Mouse (Mus musculus): ENCODE measurements around the gene Bdnf.

The Bdnf gene

DNA sequence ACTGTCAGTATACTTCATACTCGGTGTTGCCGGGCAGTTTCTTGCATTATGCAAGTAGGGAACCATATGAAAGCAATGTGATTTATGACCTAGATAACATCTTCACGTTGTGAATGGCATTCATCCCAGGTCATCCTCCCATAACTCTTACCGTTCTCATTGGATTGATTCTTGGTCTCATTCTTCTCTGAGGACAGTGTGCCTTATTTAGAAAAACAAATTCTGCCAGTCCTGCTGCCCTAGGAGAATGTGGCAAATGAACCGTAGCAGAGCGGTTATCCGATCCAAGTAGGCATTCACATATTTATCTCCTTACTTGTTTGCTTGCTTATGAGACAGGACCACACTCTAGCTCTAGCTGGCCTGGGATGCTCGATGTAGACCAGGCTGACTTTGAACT lies 32.0 kb downstream of the Bdnf start:
- DNase-seq (ENCODE audit: low spot score): no peak

DNA sequence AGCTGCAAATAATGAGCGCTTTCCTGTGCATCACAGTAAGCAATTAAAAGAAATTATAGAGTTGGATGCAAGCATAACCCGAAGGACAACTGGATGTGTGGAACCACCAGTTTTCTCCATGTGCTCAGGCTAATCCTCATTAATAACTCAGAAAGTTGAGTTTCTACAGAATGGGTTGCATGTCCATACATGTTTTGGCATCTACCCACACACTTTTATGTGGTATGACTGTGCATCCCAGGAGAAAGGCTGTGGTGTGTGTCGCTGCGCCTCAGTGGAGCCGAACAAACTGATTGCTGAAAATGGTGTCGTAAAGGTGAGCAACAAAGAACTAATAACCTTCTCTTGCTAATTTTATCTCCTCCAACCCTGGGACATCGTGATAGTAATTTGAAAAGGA lies 34.8 kb downstream of the Bdnf start:
- DNase-seq (ENCODE audit: low spot score): no peak

- DNase-seq (ENCODE audit: low spot score): no peak
Observed at GRCm38 (mm10) chr2:109711049-109711448, 36.5 kb downstream of the Bdnf start.

DNA sequence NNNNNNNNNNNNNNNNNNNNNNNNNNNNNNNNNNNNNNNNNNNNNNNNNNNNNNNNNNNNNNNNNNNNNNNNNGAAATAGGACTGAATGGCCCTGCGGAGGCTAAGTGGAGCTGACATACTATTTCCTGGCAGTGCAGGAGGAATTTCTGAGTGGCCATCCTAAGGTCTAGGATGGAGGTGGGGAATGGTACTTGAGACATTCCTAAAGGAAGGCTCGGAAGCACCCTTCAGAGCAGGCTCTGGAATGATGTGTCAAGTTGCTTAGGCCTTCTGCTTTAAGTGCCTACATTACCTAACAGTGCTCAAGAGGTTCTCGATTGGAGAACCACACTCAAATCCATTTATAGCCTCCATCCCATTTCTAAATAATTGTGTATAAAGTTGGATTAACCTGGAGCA lies 50.8 kb downstream of the Bdnf start:
- DNase-seq (ENCODE audit: low spot score): no peak

DNA sequence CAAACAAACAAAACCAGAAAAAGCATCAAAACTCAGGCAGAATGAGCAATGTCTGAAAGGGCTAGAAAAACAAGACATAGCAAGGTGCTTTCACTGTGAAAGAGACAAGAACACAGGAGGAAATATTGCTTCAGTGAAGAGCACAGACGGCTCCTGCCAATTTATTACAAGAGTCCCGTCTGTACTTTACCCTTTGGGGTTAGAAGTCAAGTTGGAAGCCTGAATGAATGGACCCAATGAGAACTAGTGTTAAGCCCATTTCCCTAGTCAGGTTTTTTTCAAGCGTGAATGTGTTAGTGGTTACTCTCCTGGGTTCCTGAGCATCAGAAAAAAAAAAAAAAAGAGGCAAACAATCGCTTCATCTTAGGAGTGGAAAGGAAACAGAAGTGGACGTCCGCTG lies 51.3 kb downstream of the Bdnf start:
- no peak for DNase-seq (ENCODE audit: low spot score)

GRCm38 (mm10) chr2:109729221-109729620 lies 54.7 kb downstream of the Bdnf start:
- no peak for DNase-seq (ENCODE audit: low spot score)

DNA sequence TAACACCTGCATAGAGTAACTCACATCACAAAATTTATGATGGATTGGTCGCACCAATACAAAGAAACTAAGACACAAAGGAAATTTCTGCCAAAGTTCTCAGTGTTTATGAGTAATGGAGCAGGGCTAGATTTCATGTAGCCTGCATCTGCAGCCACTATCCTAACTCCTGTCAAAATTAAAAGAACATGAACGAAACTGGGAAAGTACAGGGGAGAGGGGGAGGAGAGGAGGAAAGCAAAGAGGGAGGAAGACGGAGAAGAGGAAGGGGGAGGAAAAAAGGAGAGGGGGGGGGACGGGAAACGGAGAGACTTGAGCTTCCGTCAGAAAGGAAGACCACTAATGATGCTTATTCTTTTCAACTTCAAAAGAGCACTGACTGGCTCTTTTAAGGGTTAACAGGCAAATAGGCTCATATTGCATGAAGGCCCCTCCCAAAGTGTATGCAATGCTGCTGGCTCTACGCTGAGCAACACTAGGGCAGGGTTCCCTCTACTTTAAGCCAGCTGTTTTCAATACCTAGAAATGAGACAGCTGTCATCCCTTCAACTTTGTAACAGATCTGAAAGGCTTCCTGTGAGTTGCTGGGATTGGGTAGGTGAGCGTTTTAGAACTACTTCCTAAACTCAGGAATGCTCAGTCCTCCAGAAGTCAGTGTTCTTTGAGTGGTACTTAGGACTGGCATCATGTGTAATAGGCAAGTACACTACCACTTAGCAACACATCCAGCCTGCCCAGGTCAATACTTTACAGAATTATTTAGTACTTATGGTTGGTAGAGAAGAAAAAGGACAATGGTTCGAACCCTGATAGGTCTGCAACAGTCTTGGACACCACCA lies 58.9 kb downstream of the Bdnf start:
- no peak for DNase-seq (ENCODE audit: low spot score)

- no peak for DNase-seq (ENCODE audit: low spot score)
Observed at GRCm38 (mm10) chr2:109734228-109734627, 59.7 kb downstream of the Bdnf start.

DNA sequence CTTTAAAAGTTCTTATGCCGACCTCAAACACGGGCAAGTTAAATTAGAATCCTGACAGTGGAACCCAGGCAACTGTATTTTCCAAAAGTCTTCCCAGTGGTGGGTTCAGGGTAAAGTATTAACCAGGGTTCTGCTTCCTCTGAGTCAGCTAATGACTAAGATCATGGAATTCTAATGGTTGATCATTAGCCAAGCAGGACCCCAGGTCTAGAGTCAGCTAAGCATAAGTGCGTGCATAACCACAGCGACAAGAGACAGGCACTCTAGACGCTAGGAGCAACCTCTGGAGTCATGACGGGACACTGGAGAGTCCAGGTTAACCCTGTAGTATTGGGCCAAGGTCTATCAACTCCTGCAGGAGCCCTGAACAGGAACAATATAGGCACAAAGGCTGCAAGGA lies 60.2 kb downstream of the Bdnf start:
- DNase-seq (ENCODE audit: low spot score): no peak

DNA sequence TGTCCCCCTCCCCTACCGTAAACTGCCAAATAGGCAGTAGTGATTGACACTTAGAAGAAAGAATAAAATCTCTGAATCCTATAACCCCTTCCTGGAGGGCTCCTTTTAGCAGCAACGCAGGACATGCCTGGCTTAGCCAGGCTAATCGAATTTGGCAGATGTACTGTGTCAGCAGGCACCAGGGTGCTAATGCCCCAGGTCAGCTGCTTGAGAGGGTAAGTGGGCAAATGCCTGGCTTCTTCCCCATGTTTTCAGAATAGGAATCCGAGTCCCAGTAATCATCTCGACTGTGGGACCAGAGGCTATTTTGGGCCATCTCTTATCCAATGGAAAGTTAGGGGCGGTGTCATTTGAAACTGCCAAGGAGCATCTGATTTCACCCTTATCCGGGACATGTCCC lies 60.8 kb downstream of the Bdnf start:
- DNase-seq (ENCODE audit: low spot score): no peak

GRCm38 (mm10) chr2:109736306-109736705 lies 61.8 kb downstream of the Bdnf start:
- DNase-seq (ENCODE audit: low spot score): no peak

- DNase-seq (ENCODE audit: low spot score): no peak
Observed at GRCm38 (mm10) chr2:109738331-109738730, 63.8 kb downstream of the Bdnf start.

GRCm38 (mm10) chr2:109743208-109743960 lies 68.9 kb downstream of the Bdnf start:
- DNase-seq (ENCODE audit: low spot score): no peak

DNA sequence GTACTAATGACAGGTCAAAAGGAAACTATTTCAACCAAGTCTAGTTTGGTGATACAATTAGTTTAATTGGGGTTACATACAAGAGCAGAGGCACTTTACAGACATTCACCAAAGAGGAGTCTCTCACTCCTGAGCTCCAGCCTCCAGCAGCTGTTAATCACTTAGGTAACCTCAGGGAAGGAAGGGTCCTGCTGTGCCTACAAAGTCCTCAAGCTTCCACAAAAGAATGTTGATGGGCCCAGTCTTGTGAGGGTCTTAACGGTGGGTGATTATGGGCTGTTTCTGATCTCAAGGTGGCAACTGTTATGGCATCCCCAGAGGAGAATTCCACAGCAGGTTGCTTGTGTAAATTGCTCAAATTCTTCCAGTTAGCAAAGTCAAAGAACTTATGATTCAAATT lies 71.7 kb downstream of the Bdnf start:
- DNase-seq (ENCODE audit: low spot score): no peak

DNA sequence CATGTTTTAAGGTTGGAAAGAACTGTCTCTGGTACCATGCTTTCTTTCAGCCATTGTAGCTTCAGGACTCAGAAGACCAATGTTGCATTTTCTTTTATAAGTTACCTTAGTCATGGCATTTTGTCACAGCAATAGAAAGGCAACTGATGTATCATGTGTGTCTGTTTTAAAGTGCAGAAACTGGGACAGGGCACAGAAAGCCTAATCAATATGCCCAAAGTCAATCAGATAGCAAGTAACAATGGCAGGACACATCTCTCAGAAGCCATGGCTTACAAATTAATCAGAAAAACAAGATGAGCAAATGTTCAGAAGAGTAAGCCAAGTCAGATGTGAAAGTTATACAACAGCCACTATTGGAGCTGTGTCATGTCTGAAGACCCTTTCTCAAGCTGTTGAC lies 73.9 kb downstream of the Bdnf start:
- no peak for DNase-seq (ENCODE audit: low spot score)

GRCm38 (mm10) chr2:109748815-109749214 lies 74.3 kb downstream of the Bdnf start:
- DNase-seq (ENCODE audit: low spot score): no peak

GRCm38 (mm10) chr2:109749964-109750363 lies 75.5 kb downstream of the Bdnf start:
- DNase-seq (ENCODE audit: low spot score): no peak

DNA sequence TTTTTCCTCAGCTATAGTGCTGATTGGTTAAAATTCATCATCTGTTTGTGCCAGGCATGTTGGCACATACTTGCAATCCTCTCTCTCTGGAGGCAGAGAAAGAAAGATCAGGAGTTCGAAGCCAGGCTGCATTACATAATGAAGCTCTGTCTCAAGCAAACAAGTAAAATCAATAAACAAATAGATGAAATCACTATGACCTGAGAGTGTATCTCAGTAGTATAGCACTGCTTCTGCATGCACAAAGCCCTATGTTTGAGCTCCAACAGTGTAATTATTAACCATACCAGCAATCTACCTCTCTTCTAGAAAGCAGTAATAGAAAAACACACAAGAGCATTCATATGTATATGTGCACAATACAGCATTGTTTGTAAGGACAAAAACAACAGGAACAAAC lies 76.0 kb downstream of the Bdnf start:
- DNase-seq (ENCODE audit: low spot score): no peak

DNA sequence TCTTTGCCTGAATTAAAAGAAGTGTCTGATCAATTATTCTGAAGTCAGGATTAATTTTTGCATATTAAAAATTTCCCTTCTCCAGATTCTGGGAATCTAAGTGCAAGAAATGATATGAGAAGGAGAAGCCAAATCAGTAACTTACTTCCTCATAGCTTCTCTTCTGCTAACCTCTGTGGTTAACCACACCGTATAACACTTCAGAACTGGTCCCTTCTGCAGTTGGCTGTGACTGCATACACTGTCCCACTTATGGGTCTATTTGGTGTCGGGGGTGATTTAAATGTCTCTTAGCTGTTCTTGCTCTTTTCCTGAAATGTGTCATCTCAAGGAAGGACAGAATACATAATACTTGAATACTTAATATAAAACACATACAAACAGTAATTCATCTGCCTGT lies 81.8 kb downstream of the Bdnf start:
- no peak for DNase-seq (ENCODE audit: low spot score)

DNA sequence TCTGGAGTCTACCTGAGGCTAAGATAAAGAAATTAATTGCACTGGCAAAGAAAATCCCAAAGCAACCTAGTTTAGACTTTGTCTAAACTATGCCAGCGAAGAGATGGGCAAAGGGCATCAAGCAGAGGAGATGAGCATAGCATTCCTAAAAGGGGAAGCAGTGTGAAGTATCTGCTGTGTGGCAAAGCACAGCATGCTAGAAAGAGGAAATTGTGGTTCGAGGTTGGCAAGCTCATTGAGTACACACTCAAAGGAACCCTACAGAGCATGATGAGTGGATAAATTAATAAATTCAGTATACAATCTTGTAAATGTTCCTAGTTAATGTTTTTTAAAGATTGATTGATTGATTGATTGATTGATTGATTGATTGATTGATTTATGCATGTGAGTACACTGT lies 92.3 kb downstream of the Bdnf start:
- DNase-seq (ENCODE audit: low spot score): no peak

- DNase-seq (ENCODE audit: low spot score): no peak
Observed at GRCm38 (mm10) chr2:109768814-109769213, 94.3 kb downstream of the Bdnf start.

GRCm38 (mm10) chr2:109776374-109776773 lies 101.9 kb downstream of the Bdnf start:
- no peak for DNase-seq (ENCODE audit: low spot score)
